Mouse (Mus musculus) myocyte (in vitro differentiated cells): Measurements from ENCODE around the gene Ccl2.

Source experiments
- E2F4 ChIP-seq: IDR thresholded peaks from one replicate; pipeline ENCODE4 v1.6.1; 2011; ENCODE audit warnings: mild to moderate bottlenecking, control low read depth, moderate library complexity; ENCODE audit not compliant: insufficient read depth
- MAX ChIP-seq: IDR thresholded peaks from one replicate; pipeline ENCODE4 v1.6.1; 2011; ENCODE audit warnings: low read depth, mild to moderate bottlenecking, control low read depth
- MYOD1 ChIP-seq, 3 experiments: IDR thresholded peaks; one replicate each; pipeline ENCODE4 v1.6.1; 2011; ENCODE audit warnings: control low read depth in 2 of 3, low read depth in 2 of 3, mild to moderate bottlenecking in 2 of 3, moderate library complexity in 1 of 3; ENCODE audit not compliant: insufficient read length in 2 of 3, control insufficient read depth in 1 of 3
- POLR2A ChIP-seq: IDR thresholded peaks from one replicate; pipeline ENCODE4 v1.6.1; 2011; ENCODE audit warnings: low read depth, mild to moderate bottlenecking, control low read depth, moderate library complexity; ENCODE audit not compliant: insufficient read length
- POLR2AphosphoS2 ChIP-seq: IDR thresholded peaks from one replicate; pipeline ENCODE4 v1.6.1; 2011; ENCODE audit warnings: low read depth, control low read depth; ENCODE audit not compliant: insufficient read length
- TCF3 ChIP-seq: IDR thresholded peaks from one replicate; pipeline ENCODE4 v1.6.1; 2011; ENCODE audit warnings: low read depth, control low read depth; ENCODE audit not compliant: insufficient read length
- USF1 ChIP-seq: IDR thresholded peaks from one replicate; pipeline ENCODE4 v1.6.1; 2011; ENCODE audit warnings: low read depth, mild to moderate bottlenecking, control low read depth, moderate library complexity

GRCm38 (mm10) chr11:81998646-81999045, 36.7 kb upstream of the Ccl2 start:
- TF ChIP-seq POLR2A, result no peak
- TF ChIP-seq MAX, result no peak
- TF ChIP-seq USF1, result no peak
- TF ChIP-seq MYOD1 (IDR thresholded peaks at IDR 0.05; ENCODE audit: control insufficient read depth in 1 of 3, insufficient read length in 2 of 3, low read depth in 2 of 3), result no peak
- no peak for TF ChIP-seq TCF3
- TF ChIP-seq POLR2AphosphoS2, result no peak
- TF ChIP-seq E2F4, result no peak
